Mouse (Mus musculus): ENCODE measurements around the gene Lrrc42. TPM values are rescaled to one million over a fixed set of nuclear protein-coding genes. Genes with fewer than 3 reads are reported as not detected.

Gene Lrrc42
- polyA plus RNA-seq (2014; fragmentation: Nextera tagmentation; extraction: Ambion mirVana) = 47.5 and 50.7 TPM in 2 replicates

GRCm38 (mm10) chr4:107253125-107254091 lies at the start of gene Lrrc42, which contains the start of gene Hspb11:
TSS of gene Lrrc42 (minus strand) at chr4:107253532.
TSS of gene Hspb11 (plus strand) at chr4:107253593.
- ATAC-seq (ENCODE audit: low FRiP score, low TSS enrichment) = peak; percentile 95
- WGBS = under 1% methylated on average over 96 of the region's 101 CpGs
- H3K9me3 ChIP-seq (ENCODE audit: control insufficient read depth, low read length) = no peaks in the 10 kb centered on the region
- H3K4me1 ChIP-seq (ENCODE audit: control insufficient read depth, insufficient read depth, low read length) = peaks cover 3% of the 10 kb centered on the region; the same call in 1 of the 2 replicates
- H3K36me3 ChIP-seq (ENCODE audit: control insufficient read depth, insufficient read depth, low read length) = no peaks in the 10 kb centered on the region
- H3K9ac ChIP-seq (replicated peaks; ENCODE audit: low read length) = peak within 1 kb of the TSS; percentile 82
- H3K4me3 ChIP-seq (replicated peaks; ENCODE audit: low read depth, low read length) = peak within 1 kb of the TSS; percentile 81
- H3K27ac ChIP-seq (replicated peaks; ENCODE audit: low read depth, low read length) = peak within 1 kb of the TSS; percentile 82
- no peaks in the 10 kb centered on the region for H3K27me3 ChIP-seq (ENCODE audit: control insufficient read depth, insufficient read depth, low read length)
- H3K4me2 ChIP-seq (ENCODE audit: low read length) = peak within 1 kb of the TSS; percentile 71
- peak; percentile 96 for DNase-seq

GRCm38 (mm10) chr4:107302832-107303231 lies 49.5 kb upstream of the Lrrc42 start:
- ATAC-seq (ENCODE audit: low FRiP score, low TSS enrichment) (no peak), DNase-seq (no peak)
- no peaks in the 10 kb centered on the region for H3K9me3 ChIP-seq (ENCODE audit: control insufficient read depth, low read length)
- H3K9ac ChIP-seq (replicated peaks; ENCODE audit: low read length) = no peak overlapping the region
- H3K27ac ChIP-seq (replicated peaks; ENCODE audit: low read depth, low read length) = no peak overlapping the region
- H3K27me3 ChIP-seq (ENCODE audit: control insufficient read depth, insufficient read depth, low read length) = no peaks in the 10 kb centered on the region
- H3K4me1 ChIP-seq (ENCODE audit: control insufficient read depth, insufficient read depth, low read length) = no peaks in the 10 kb centered on the region
- H3K4me2 ChIP-seq (ENCODE audit: low read length) = no peak overlapping the region
- H3K36me3 ChIP-seq (ENCODE audit: control insufficient read depth, insufficient read depth, low read length) = no peaks in the 10 kb centered on the region
- no peak overlapping the region for H3K4me3 ChIP-seq (replicated peaks; ENCODE audit: low read depth, low read length)
- WGBS = 89% methylated on average over 4 of the region's 4 CpGs

GRCm38 (mm10) chr4:107302221-107302620 lies 48.9 kb upstream of the Lrrc42 start:
- H3K4me2 ChIP-seq (ENCODE audit: low read length) = no peak overlapping the region
- no peaks in the 10 kb centered on the region for H3K9me3 ChIP-seq (ENCODE audit: control insufficient read depth, low read length)
- H3K4me1 ChIP-seq (ENCODE audit: control insufficient read depth, insufficient read depth, low read length) = no peaks in the 10 kb centered on the region
- no peaks in the 10 kb centered on the region for H3K27me3 ChIP-seq (ENCODE audit: control insufficient read depth, insufficient read depth, low read length)
- H3K36me3 ChIP-seq (ENCODE audit: control insufficient read depth, insufficient read depth, low read length) = no peaks in the 10 kb centered on the region
- 89% methylated on average over 9 of the region's 9 CpGs for WGBS
- ATAC-seq (ENCODE audit: low FRiP score, low TSS enrichment) = no peak
- no peak for DNase-seq
- H3K9ac ChIP-seq (replicated peaks; ENCODE audit: low read length) = no peak overlapping the region
- H3K4me3 ChIP-seq (replicated peaks; ENCODE audit: low read depth, low read length) = no peak overlapping the region
- H3K27ac ChIP-seq (replicated peaks; ENCODE audit: low read depth, low read length) = no peak overlapping the region

- Histone ChIP-seq H3K4me3 (replicated peaks; ENCODE audit: low read depth, low read length) (no peak overlapping the region), H3K27me3 (ENCODE audit: control insufficient read depth, insufficient read depth, low read length) (no peaks in the 10 kb centered on the region), H3K4me1 (ENCODE audit: control insufficient read depth, insufficient read depth, low read length) (no peaks in the 10 kb centered on the region), H3K36me3 (ENCODE audit: control insufficient read depth, insufficient read depth, low read length) (no peaks in the 10 kb centered on the region), H3K9me3 (ENCODE audit: control insufficient read depth, low read length) (no peaks in the 10 kb centered on the region), H3K27ac (replicated peaks; ENCODE audit: low read depth, low read length) (no peak overlapping the region), H3K4me2 (ENCODE audit: low read length) (no peak overlapping the region), H3K9ac (replicated peaks; ENCODE audit: low read length) (no peak overlapping the region)
- no peak for ATAC-seq (ENCODE audit: low FRiP score, low TSS enrichment)
- DNase-seq = no peak
- WGBS = 93% methylated on average over 1 of the region's 1 CpGs
Measured at GRCm38 (mm10) chr4:107300902-107301555, 47.7 kb upstream of the Lrrc42 start.

GRCm38 (mm10) chr4:107300371-107300770 lies 47.0 kb upstream of the Lrrc42 start:
- 82% methylated on average over 4 of the region's 4 CpGs for WGBS
- ATAC-seq (ENCODE audit: low FRiP score, low TSS enrichment) = no peak
- H3K4me1 ChIP-seq (ENCODE audit: control insufficient read depth, insufficient read depth, low read length) = no peaks in the 10 kb centered on the region

GRCm38 (mm10) chr4:107299779-107300340 lies 46.5 kb upstream of the Lrrc42 start:
- no peak for ATAC-seq (ENCODE audit: low FRiP score, low TSS enrichment)
- Histone ChIP-seq H3K27me3 (ENCODE audit: control insufficient read depth, insufficient read depth, low read length) (no peaks in the 10 kb centered on the region), H3K36me3 (ENCODE audit: control insufficient read depth, insufficient read depth, low read length) (no peaks in the 10 kb centered on the region), H3K27ac (replicated peaks; ENCODE audit: low read depth, low read length) (no peak overlapping the region), H3K4me2 (ENCODE audit: low read length) (no peak overlapping the region), H3K4me1 (ENCODE audit: control insufficient read depth, insufficient read depth, low read length) (no peaks in the 10 kb centered on the region), H3K9ac (replicated peaks; ENCODE audit: low read length) (no peak overlapping the region), H3K4me3 (replicated peaks; ENCODE audit: low read depth, low read length) (no peak overlapping the region), H3K9me3 (ENCODE audit: control insufficient read depth, low read length) (no peaks in the 10 kb centered on the region)
- DNase-seq = no peak
- WGBS = 85% methylated on average over 7 of the region's 7 CpGs

More at GRCm38 (mm10) chr4:107300371-107300770, 47.0 kb upstream of the Lrrc42 start:
- no peak overlapping the region for H3K4me2 ChIP-seq (ENCODE audit: low read length)
- no peak overlapping the region for H3K9ac ChIP-seq (replicated peaks; ENCODE audit: low read length)
- H3K27me3 ChIP-seq (ENCODE audit: control insufficient read depth, insufficient read depth, low read length) = no peaks in the 10 kb centered on the region
- H3K9me3 ChIP-seq (ENCODE audit: control insufficient read depth, low read length) = no peaks in the 10 kb centered on the region
- H3K4me3 ChIP-seq (replicated peaks; ENCODE audit: low read depth, low read length) = no peak overlapping the region
- H3K27ac ChIP-seq (replicated peaks; ENCODE audit: low read depth, low read length) = no peak overlapping the region
- no peak for DNase-seq
- no peaks in the 10 kb centered on the region for H3K36me3 ChIP-seq (ENCODE audit: control insufficient read depth, insufficient read depth, low read length)

GRCm38 (mm10) chr4:107298071-107298606 lies 44.8 kb upstream of the Lrrc42 start:
- Histone ChIP-seq H3K4me1 (ENCODE audit: control insufficient read depth, insufficient read depth, low read length) (no peaks in the 10 kb centered on the region), H3K4me3 (replicated peaks; ENCODE audit: low read depth, low read length) (no peak overlapping the region), H3K9me3 (ENCODE audit: control insufficient read depth, low read length) (no peaks in the 10 kb centered on the region), H3K27ac (replicated peaks; ENCODE audit: low read depth, low read length) (no peak overlapping the region), H3K36me3 (ENCODE audit: control insufficient read depth, insufficient read depth, low read length) (no peaks in the 10 kb centered on the region), H3K27me3 (ENCODE audit: control insufficient read depth, insufficient read depth, low read length) (no peaks in the 10 kb centered on the region), H3K9ac (replicated peaks; ENCODE audit: low read length) (no peak overlapping the region), H3K4me2 (ENCODE audit: low read length) (no peak overlapping the region)
- ATAC-seq (ENCODE audit: low FRiP score, low TSS enrichment) (no peak), DNase-seq (no peak)
- 84% methylated on average over 8 of the region's 8 CpGs for WGBS

- no peak overlapping the region for H3K4me3 ChIP-seq (replicated peaks; ENCODE audit: low read depth, low read length)
- H3K9ac ChIP-seq (replicated peaks; ENCODE audit: low read length) = no peak overlapping the region
- no peaks in the 10 kb centered on the region for H3K36me3 ChIP-seq (ENCODE audit: control insufficient read depth, insufficient read depth, low read length)
- WGBS = 76% methylated on average over 4 of the region's 4 CpGs
- DNase-seq (no peak), ATAC-seq (ENCODE audit: low FRiP score, low TSS enrichment) (no peak)
- no peaks in the 10 kb centered on the region for H3K27me3 ChIP-seq (ENCODE audit: control insufficient read depth, insufficient read depth, low read length)
- no peak overlapping the region for H3K27ac ChIP-seq (replicated peaks; ENCODE audit: low read depth, low read length)
- H3K9me3 ChIP-seq (ENCODE audit: control insufficient read depth, low read length) = no peaks in the 10 kb centered on the region
- no peak overlapping the region for H3K4me2 ChIP-seq (ENCODE audit: low read length)
- no peaks in the 10 kb centered on the region for H3K4me1 ChIP-seq (ENCODE audit: control insufficient read depth, insufficient read depth, low read length)
Measured at GRCm38 (mm10) chr4:107292273-107292662, 38.9 kb upstream of the Lrrc42 start.
